Mouse (Mus musculus) liver, embryonic 16.5 days (tissue): Measurements from ENCODE around the gene Ptgs1. TPM values are rescaled to one million over a fixed set of nuclear protein-coding genes. Genes with fewer than 3 reads are reported as not detected.
"Not testable (repeated sequence)": the region's sequence is repeated elsewhere in the genome, so short reads cannot be mapped to it uniquely, and the experiment has no call there.

ENCODE experiments used
- ATAC-seq: fragments of 200-750 bp; cut with Nextera tagmentation; 2 replicates; pipeline ENCODE4 v1.8.0; 2017; ENCODE audit warnings: low read depth, mild to moderate bottlenecking, moderate number of reproducible peaks, moderate library complexity
- H3K27ac ChIP-seq: fragments of 300-500 bp; sonication (generic); 2 replicates; pipeline ENCODE4 v1.5.1; 2014; ENCODE audit warnings: mild to moderate bottlenecking, low read length
- H3K27me3 ChIP-seq: fragments of 300-500 bp; sonication (generic); 2 replicates; pipeline ENCODE4 v1.6.1; 2014; ENCODE audit warnings: low read depth, low read length, mixed read lengths; ENCODE audit not compliant: control insufficient read depth, insufficient read depth
- H3K36me3 ChIP-seq: fragments of 300-500 bp; sonication (generic); 2 replicates; pipeline ENCODE4 v1.6.1; 2014; ENCODE audit warnings: mild to moderate bottlenecking; ENCODE audit not compliant: control insufficient read depth, insufficient read depth
- H3K4me1 ChIP-seq: fragments of 300-500 bp; sonication (generic); 2 replicates; pipeline ENCODE4 v1.6.1; 2014; ENCODE audit warnings: low read depth, low read length, mixed read lengths; ENCODE audit not compliant: control insufficient read depth
- H3K4me2 ChIP-seq: fragments of 300-500 bp; sonication (generic); 2 replicates; pipeline ENCODE4 v1.6.1; 2014; ENCODE audit warnings: low read depth, low read length, mixed read lengths
- H3K4me3 ChIP-seq: fragments of 300-500 bp; sonication (generic); 2 replicates; pipeline ENCODE4 v1.5.1; 2014; ENCODE audit warnings: low read depth, mild to moderate bottlenecking, low read length
- H3K9ac ChIP-seq: fragments of 300-500 bp; sonication (generic); 2 replicates; pipeline ENCODE4 v1.6.1; 2014; ENCODE audit warnings: low read depth, low read length
- H3K9me3 ChIP-seq: fragments of 300-500 bp; sonication (generic); replicated peaks from 2 replicates; pipeline ENCODE4 v1.6.1; 2016; ENCODE audit warnings: low read length; ENCODE audit not compliant: control insufficient read depth
- WGBS: fragments of 180-500 bp; shearing (Covaris S2); extraction: QIAGEN DNeasy Blood & Tissue Kit; methylation state at CpG from one replicate; pipeline ENCODE4 v1.1.7; 2014; ENCODE audit not compliant: insufficient replicate concordance; 5-methylcytosine and 5-hydroxymethylcytosine counted together
- polyA plus RNA-seq: library from polyadenylated mRNA; unstranded; fragments of >200 nt; fragmentation: Nextera tagmentation; extraction: Ambion mirVana; gene quantifications from 2 replicates; pipeline ENCODE4 v1.2.1, GENCODE M21; 2015

The Ptgs1 gene
- 20.9 and 22.5 TPM in 2 replicates for polyA plus RNA-seq

DNA sequence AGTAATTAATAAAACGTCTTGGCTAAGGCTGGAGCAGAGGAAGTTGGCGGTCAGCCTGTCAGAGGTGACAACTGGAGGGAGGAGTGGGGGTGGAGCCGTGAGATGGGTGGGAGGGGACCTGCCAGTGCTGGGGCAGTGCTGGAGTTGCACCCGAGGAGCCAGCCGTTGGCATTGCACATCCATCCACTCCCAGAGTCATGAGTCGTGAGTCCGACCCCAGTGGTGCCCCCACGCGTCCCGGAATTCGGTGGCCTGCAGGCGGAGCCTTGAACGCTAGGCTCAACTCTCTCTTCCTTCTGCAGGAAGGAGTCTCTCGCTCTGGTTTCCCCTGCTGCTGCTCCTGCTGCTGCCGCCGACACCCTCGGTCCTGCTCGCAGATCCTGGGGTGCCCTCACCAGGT, at the start of gene Ptgs1:
Gene Ptgs1, plus strand, starts transcription at position 61 of the 400 bp plus-strand sequence.
- WGBS: 0% methylated on average over 16 of the region's 18 CpGs
- ATAC-seq: peak; percentile 79

GRCm38 (mm10) chr2:36181587-36182368, 48.4 kb upstream of the Ptgs1 start:
- Histone ChIP-seq H3K4me3 (peak overlapping the region; percentile 45; the same call in 1 of the 2 replicates), H3K4me1 (peaks cover 11% of the 10 kb centered on the region), H3K4me2 (peak overlapping the region; percentile 41; the same call in 1 of the 2 replicates)
- ATAC-seq: peak; percentile 56; the same call in 1 of the 2 replicates
- not testable (repeated sequence) for H3K9ac ChIP-seq, H3K27ac ChIP-seq, H3K27me3 ChIP-seq, H3K9me3 ChIP-seq, H3K36me3 ChIP-seq
- 72% methylated on average over 4 of the region's 4 CpGs for WGBS

More for the DNA sequence above, at the start of gene Ptgs1:
- Histone ChIP-seq H3K27me3 (peaks cover 14% of the 10 kb centered on the region), H3K36me3 (no peaks in the 10 kb centered on the region), H3K9me3 (no peaks in the 10 kb centered on the region), H3K27ac (peak within 1 kb of the TSS; percentile 73), H3K4me1 (peaks cover 7% of the 10 kb centered on the region), H3K9ac (no peak within 1 kb of the TSS), H3K4me3 (peak within 1 kb of the TSS; percentile 58), H3K4me2 (peak within 1 kb of the TSS; percentile 60)

DNA sequence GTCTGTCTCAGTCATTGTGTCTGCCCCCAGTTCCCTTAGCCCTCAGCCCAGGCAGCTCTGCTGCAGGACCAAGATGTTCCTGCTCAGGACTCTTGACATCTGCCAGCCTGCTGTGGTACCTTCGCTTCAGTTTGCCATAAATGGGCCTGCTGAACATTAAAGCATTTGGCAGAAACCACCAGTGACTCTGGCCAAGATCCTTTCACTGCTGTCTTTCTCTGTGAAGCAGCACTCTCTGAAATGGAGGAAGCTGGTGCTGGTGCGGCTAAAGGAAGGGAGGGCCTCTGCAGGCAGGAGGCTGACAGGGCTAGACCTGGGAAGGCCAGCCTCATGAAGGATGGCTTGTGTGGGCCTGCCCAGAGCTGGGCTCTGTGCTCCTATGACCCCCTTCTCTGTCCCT, 46.9 kb upstream of the Ptgs1 start:
- H3K27ac ChIP-seq: no peak overlapping the region
- H3K36me3 ChIP-seq: no peaks in the 10 kb centered on the region
- H3K27me3 ChIP-seq: no peaks in the 10 kb centered on the region
- H3K9me3 ChIP-seq: no peaks in the 10 kb centered on the region
- H3K4me3 ChIP-seq: no peak overlapping the region
- H3K4me2 ChIP-seq: no peak overlapping the region
- ATAC-seq: no peak
- no peak overlapping the region for H3K9ac ChIP-seq
- WGBS: 74% methylated on average over 2 of the region's 2 CpGs
- H3K4me1 ChIP-seq: peaks cover 11% of the 10 kb centered on the region

DNA sequence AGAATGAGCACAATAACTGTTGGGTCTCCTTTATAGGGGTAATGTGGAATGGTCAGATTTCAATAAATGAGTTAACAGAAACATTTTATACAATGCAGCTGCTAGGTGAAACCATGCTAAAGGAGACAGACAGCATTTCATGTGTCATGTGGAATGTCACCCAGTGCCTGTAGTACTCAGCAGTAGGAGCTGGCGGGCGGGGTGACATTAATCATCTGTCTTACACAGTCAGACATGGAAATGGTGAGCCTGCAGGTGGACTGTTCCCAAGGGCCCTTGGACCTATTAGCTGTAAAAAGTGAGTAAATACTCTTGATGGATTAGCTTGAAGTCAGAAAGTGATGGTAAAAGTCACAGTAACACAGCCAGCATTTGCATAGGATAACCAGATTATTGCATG, 46.0 kb upstream of the Ptgs1 start:
- H3K36me3 ChIP-seq: no peaks in the 10 kb centered on the region
- H3K9me3 ChIP-seq: no peaks in the 10 kb centered on the region
- peak; percentile 54; the same call in 1 of the 2 replicates for ATAC-seq
- no peak overlapping the region for H3K4me2 ChIP-seq
- no peak overlapping the region for H3K4me3 ChIP-seq
- 90% methylated on average over 2 of the region's 2 CpGs for WGBS
- H3K27ac ChIP-seq: no peak overlapping the region
- H3K27me3 ChIP-seq: no peaks in the 10 kb centered on the region
- H3K4me1 ChIP-seq: peaks cover 11% of the 10 kb centered on the region
- no peak overlapping the region for H3K9ac ChIP-seq

DNA sequence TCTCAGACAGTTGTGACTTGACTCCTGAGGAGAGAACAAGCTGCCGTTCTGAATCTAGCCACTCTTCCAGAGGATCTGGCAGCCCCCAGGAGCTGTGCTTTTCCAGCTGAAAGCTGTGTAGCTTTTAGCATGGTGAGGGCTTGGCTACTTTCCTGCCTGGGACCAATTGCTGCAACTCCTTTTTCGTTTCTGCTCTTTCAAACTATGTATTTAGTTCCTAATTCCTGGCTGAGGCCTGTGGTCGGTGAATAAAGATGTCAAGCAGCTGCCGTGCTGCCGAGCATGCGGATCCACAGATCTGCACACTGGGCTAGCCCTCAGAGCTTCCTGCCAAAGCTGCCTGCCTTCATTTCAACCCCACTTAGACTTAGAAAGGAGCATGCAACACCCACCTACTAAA, 45.4 kb upstream of the Ptgs1 start:
- no peak overlapping the region for H3K4me3 ChIP-seq
- no peaks in the 10 kb centered on the region for H3K27me3 ChIP-seq
- ATAC-seq: no peak
- H3K4me2 ChIP-seq: no peak overlapping the region
- H3K9me3 ChIP-seq: no peaks in the 10 kb centered on the region
- H3K27ac ChIP-seq: no peak overlapping the region; the same call in 1 of the 2 replicates
- H3K9ac ChIP-seq: no peak overlapping the region
- WGBS: 65% methylated on average over 6 of the region's 6 CpGs
- H3K36me3 ChIP-seq: no peaks in the 10 kb centered on the region
- H3K4me1 ChIP-seq: peaks cover 11% of the 10 kb centered on the region

GRCm38 (mm10) chr2:36189200-36189599, 41.0 kb upstream of the Ptgs1 start:
- not testable (repeated sequence) for H3K4me3 ChIP-seq, H3K4me1 ChIP-seq, H3K27ac ChIP-seq, H3K9ac ChIP-seq, H3K9me3 ChIP-seq, H3K36me3 ChIP-seq, ATAC-seq, H3K27me3 ChIP-seq, H3K4me2 ChIP-seq
- WGBS: 79% methylated on average over 6 of the region's 6 CpGs

DNA sequence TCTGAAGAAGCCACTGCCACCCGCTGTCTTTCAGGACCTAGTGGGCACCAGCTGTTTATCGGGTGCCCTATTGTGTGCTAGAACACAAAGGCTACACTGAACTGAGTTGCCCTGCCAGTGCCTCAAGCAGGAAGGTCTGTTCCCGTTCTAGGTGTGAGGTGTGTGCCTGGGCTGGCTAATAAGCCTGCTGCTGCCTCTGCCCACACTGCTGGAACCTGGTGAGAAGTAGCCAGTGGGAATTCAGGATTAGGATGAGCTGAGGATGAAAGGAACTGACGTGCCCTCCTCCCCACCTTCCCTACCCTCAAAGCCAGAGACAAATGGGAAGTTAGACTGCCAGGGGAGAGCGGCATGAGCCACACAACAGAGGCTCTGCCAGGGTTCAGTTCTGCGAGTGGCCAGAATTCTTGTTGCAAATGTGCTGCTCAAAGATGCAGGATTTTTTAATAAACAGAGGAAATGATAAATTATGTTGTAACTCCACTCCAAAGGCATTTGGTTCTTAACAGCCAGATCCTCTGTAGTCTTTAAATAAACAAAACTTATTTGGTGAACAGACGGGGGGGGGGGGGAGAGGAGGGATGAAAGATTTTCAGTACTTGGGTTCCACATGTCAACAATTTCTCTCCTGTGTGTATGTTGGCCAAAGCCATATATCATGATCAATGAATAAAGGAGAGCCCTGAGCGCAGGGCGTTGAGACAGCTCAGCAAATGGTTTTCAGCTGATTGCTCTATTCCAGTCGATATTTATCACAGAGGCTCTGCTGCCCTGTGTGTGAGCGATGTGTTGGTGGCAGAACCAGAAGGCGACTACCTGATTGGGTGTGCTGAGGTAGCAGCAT, 38.9 kb upstream of the Ptgs1 start:
- WGBS: 67% methylated on average over 12 of the region's 12 CpGs
- no peaks in the 10 kb centered on the region for H3K27me3 ChIP-seq
- H3K4me1 ChIP-seq: peaks cover 6% of the 10 kb centered on the region
- no peak overlapping the region for H3K4me3 ChIP-seq
- ATAC-seq: no peak
- no peak overlapping the region for H3K27ac ChIP-seq
- no peak overlapping the region for H3K9ac ChIP-seq
- no peaks in the 10 kb centered on the region for H3K9me3 ChIP-seq
- no peak overlapping the region for H3K4me2 ChIP-seq
- H3K36me3 ChIP-seq: no peaks in the 10 kb centered on the region

DNA sequence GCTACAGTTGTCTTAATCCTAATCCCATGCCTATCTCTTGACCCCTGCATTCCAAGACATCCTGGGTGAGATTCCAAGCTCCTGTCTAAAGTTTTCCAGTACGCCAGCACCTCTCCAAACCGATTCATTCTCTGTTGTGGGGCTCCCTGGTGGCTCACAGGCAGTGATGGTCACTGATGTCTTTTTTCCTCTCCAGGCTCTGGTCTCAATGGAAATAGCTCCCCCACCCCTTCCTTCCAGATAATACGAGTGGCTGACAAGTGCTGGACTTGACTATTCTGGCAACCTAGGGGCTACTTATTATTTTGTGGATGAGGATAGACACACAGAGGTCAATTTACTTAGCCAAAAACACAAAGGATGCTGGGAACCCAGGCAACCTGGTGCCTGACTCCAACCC, 33.2 kb upstream of the Ptgs1 start:
- ATAC-seq: no peak
- Histone ChIP-seq H3K36me3 (no peaks in the 10 kb centered on the region), H3K4me1 (peaks cover 42% of the 10 kb centered on the region), H3K9me3 (no peaks in the 10 kb centered on the region), H3K4me3 (no peak overlapping the region), H3K4me2 (no peak overlapping the region), H3K9ac (no peak overlapping the region; the same call in 1 of the 2 replicates), H3K27ac (peak overlapping the region; percentile 96; the same call in 1 of the 2 replicates), H3K27me3 (peaks cover 11% of the 10 kb centered on the region)
- 76% methylated on average over 3 of the region's 3 CpGs for WGBS
